Mouse (Mus musculus): ENCODE measurements around the gene Rhbdl3.

Rhbdl3 gene

DNA sequence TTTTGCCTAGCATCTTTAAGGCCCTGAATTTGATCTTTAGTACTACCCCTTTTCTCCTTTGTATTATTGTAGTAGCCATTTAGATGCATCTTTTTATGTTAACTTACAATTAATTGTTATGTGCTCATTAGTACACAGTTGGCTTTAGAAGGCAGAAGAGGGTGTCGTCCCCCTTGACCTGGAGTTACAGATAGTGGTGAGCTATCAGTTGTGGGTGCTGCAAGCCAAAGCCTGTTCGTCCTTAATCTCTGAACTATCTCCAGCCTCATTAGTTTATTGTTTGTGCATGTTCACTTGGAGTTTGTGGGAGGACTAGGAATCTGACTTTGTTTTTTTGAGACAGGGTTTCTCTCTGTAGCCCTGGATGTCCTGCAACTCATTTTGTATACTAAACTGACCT lies 86.1 kb downstream of the Rhbdl3 start:
- no peak for DNase-seq

DNA sequence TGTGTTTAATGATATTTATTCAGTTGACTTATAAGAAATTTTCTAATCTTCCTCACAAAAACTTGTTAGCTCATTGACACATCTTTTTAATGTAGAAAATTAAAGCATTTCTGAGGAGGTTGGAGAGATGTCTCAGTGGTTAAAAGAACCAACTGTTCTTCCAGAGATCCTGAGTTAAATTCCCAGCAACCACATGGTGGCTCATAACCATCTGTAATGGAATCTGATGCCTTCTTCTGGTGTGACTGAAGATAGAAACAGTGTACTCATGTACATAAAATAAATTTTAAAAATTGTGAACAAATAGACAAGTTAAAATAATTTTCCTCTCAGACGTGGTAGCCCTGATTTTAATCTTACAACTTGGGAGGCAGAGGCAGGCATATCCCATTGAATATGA lies 89.2 kb downstream of the Rhbdl3 start:
- no peak for DNase-seq

- no peak for DNase-seq
Observed at GRCm38 (mm10) chr11:80391407-80392120, 90.9 kb downstream of the Rhbdl3 start.

- DNase-seq = no peak
Observed at GRCm38 (mm10) chr11:80395930-80396329, 95.2 kb downstream of the Rhbdl3 start.

DNA sequence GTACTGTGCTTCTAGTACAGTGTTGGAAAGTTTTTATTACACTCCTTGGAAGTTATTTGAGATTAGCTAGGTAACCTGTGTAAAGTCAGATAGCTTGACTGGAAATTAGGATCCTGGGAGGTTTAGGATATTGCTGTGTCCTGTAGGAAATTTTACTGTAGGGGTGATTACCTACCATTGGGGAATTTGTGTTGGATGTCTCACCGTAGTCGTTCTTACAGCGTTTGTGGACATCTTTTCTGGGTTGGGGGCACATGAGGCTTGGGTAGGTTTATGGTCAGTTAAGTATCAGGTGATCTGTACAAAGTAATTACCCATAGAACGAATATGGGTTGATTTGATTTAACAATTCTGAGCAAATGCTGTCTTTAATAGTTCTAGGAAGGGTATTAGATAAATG lies 95.9 kb downstream of the Rhbdl3 start:
- DNase-seq = no peak

Data from right cerebral cortex, adult 18-20 months (tissue).